Mouse (Mus musculus) left cerebral cortex, adult 11 months (tissue): ENCODE measurements around the gene Parvg.
A peak's percentile ranks its signal among the peaks of the same experiment; 100 is the strongest.
"Not testable (repeated sequence)": the region's sequence is repeated elsewhere in the genome, so short reads cannot be mapped to it uniquely, and the experiment has no call there.

Experiments used
- DNase-seq: peaks from one replicate; pipeline ENCODE4 v3.0.0; 2022; ENCODE audit warnings: low spot score

Gene Parvg

GRCm38 (mm10) chr15:84323966-84324869 is at the start of gene Parvg:
Gene Parvg (plus strand): TSS chr15:84324026.
- DNase-seq = no peak

DNA sequence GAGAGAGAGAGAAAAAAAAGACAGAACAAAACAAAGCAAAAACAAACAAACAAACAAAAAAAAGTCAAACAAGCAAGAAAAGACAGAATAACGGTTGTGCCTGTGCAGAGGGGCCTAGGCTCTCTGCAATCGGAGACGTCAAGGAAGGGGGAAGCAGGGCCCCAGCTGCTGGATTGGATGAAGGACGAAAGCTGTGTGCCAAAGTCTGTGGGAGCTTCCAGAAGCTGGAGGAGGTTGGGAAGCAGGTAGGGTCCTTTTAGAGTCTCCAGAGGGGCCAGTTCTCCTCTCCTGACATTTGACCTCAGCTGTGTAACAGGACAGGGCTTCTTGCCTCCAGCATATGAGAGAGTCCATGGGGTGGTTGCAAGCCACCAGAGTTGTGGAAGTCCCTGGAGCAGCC is 47.8 kb upstream of the Parvg start:
- no peak for DNase-seq

DNA sequence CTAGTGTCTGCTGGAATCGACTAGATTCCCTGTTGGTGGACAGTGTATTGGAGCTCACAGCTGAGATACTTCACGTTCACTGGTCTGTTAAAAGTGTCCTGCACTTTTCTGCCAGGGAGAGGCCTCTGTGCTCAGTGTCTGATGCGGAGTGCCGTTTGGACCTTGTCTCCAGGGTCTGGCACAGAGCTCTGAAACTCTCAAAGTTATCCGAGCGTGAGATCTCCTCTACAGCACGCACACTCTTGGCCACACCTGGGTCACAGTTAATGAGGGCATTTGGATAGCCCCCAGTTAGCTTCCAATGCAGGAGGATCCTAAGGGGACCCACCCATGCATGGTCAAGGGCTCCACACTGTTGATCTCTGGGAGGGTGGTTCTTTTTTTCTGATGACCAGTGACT is 45.7 kb upstream of the Parvg start:
- no peak for DNase-seq

DNA sequence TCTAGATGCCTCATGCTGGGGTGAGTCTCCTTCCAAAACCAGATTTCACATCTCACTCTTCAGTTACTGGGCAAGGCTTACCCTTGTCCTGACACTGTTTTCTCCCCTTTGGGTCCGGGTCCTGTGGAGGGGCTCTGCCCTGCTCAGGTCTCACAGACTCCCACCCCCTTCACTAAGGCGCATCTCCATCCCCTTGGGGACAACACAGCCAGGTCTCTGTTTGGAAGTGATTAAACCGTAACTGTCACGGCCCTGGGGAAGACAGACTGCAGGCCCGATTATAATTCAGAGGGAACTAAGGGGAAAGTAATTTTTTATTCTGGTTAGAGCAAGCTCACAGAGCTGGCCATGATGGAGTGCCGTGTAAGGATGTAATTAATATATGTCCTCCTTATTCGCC is 45.2 kb upstream of the Parvg start:
- DNase-seq = no peak

DNA sequence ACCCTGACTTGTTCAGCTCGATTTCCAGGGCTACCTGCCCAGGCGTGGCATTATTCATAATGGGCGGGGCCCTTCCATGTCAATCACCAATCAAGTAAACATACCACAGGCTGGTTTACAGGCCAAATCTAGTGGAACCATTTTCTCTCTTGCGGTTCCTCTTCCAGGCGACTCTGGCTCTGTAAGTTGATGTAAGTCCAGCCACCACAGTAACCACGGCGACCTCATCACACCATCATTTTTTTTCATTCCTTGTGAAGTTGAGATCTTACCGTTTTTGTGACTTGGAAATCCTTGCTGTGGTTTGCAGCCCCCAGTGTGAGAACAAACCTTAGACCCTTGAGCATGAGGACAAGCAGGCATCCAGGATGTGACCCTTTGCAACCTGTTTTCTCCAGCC is 43.5 kb upstream of the Parvg start:
- no peak for DNase-seq

GRCm38 (mm10) chr15:84280712-84281347 is 43.0 kb upstream of the Parvg start:
- no peak for DNase-seq

DNA sequence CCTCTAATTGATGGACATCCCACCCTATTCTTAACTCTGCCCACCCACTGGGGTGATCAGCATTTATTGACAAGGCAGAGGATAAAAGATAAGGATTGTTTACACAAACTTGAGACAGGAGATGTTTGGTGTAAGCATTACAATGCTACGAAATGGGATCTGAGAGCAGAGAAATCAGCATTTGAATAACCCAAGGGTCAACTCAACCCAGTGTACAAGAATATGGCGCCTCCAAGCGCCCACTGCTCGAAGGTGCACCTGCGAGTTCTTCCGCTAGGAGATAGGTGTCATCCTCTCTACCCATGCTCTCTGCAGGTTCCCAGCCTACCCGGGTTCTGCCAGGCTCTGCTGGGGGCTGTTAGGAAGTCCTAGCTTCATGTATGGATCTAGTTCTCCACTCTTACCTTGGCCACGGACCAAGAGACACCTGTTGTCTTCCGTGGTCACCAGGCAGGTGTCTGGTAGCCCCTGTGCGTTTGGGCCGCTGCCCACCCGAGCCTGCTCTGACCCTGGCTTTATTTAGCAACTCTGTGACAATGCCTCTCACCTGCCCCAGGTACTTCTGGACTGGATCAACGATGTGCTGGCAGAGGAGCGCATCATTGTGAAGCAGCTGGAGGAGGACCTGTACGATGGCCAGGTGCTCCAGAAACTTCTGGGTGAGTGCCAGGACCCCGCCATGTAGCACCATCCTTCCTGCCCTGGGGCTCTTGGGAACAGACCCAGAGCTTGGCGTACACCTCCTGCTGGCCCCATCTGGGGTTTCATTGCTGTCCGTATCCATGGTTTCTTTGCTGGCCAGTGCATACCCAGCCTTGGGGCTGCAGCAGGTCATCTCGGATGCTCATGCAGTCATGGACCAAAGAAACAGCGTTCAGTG is 41.4 kb upstream of the Parvg start:
- no peak for DNase-seq

GRCm38 (mm10) chr15:84284059-84284458 is 39.8 kb upstream of the Parvg start:
- DNase-seq = no peak

DNA sequence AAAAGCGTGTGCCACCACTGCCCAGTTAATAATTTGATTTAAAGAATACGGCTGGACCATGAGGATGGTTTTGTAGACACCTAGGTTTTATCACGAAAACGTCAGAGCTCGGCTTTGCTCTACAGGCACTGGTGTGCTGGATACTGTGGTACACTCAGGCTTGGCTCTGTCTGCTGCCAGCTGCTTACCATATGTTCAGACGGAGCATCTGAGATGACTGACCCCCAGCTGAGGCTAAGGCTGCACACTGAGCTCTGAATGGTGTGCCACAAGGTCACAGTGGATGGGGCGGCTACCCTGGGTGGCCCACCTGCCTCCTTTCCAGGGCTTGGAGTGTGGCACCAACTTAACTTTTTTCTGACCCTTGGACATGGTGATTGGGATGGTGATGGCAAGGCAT is 38.4 kb upstream of the Parvg start:
- no peak for DNase-seq

- DNase-seq = not testable (repeated sequence)
Measured at GRCm38 (mm10) chr15:84288953-84289352, 34.9 kb upstream of the Parvg start.

DNA sequence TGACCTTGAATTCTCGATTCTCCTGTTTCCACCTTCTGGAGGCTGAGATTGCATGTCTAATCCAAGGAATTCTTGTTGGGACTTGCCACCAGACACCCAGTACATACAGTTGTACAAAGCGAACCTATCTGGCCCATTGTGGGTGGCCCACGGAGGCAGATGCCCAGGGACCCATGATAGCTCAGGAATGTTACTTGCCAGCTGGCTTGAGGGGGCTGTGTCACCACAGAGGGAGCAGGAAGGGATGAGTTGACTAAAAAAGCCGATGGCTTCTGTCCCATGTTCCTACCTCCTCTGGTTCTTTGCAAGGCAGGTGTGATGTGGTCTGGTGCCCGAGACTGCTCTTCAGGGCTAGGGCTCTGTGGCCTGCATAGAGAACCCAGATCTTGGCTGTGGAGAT is 32.7 kb upstream of the Parvg start:
- no peak for DNase-seq

DNA sequence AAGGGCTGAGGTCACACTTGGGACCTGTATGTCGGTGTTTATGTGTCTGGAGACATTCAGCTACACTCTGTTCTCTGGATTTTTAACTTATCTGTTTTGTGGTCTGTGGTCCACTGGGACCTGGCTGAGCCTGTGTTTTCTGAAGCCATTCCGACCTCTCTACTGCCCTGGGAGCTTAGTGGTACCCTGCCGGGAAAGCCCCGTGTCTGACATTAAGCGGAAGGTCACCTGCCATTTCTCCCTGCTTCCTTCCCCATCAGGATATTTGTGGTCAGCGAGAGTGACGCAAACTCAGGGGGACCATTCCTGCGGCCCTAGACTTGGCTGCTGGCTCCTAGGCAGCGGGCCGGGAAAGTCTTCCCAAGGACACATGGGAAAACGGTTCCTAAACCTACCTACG is 30.2 kb upstream of the Parvg start:
- DNase-seq = no peak

DNA sequence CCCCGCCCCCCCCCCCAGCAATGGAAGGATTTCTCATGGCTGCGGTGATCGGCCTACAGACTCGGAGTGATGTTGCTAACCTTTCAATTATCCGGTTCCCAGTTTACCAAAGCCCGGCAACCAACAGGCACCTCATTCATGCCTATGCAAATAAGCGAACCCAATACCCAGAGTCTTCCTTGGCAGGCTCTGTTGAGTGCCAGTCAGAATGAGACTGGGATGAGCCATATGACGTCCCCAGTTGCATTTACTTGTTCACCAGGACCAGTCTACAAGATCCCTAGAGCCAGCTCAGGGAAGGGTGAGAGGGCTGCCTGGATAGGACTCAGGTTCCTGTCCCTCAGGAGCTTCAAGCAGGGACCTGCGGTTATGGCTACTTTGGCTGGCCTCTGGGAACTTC is 29.4 kb upstream of the Parvg start:
- no peak for DNase-seq

DNA sequence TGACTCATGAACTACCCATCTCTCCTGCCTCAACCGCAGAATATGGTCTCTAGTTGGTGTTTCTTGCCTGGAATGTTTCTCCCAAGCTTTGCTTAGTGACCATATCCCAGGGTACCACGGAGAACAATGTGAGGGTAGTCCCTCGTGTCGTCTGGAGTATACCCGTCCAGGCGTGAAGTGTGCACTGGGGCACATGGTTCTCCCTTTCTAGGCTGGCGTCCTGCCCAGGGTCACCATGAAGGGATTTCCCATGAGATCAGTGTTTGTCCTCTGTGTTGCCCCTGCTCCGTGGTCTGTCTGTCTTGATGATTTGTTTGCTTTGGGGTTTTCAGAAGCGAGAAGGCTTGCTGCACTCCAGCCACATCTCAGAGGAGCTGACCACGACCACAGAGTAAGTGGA is 28.6 kb upstream of the Parvg start:
- DNase-seq = no peak

- no peak for DNase-seq
Measured at GRCm38 (mm10) chr15:84297454-84297853, 26.4 kb upstream of the Parvg start.

DNA sequence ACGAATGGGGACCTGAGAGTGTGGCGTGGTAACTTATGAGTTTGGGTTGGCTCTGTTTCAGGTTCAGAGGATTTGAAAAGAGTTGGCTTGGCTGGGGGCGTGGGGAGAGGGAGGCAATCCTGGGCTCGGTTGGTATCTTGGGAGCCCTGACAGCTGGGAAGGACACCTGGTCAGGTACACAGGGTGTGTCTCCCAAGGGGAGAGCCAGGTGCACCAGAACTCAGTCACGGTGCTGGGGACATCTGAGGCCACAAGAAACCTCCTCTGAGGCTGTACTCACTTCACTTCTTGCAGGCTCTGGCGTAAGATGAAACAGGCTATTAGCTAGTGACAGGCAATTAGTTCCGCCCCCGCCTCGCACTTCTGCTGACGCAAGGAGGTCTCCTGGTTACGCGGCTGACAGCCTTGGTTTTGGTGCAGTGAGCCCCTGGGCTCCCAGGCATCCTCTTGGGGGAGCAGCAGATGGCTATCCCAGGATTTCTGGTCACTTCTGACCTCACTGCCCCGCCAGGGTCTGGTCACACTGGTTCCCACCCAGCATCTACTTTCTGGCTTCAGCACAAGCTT is 24.9 kb upstream of the Parvg start:
- DNase-seq = peak; percentile 61

DNA sequence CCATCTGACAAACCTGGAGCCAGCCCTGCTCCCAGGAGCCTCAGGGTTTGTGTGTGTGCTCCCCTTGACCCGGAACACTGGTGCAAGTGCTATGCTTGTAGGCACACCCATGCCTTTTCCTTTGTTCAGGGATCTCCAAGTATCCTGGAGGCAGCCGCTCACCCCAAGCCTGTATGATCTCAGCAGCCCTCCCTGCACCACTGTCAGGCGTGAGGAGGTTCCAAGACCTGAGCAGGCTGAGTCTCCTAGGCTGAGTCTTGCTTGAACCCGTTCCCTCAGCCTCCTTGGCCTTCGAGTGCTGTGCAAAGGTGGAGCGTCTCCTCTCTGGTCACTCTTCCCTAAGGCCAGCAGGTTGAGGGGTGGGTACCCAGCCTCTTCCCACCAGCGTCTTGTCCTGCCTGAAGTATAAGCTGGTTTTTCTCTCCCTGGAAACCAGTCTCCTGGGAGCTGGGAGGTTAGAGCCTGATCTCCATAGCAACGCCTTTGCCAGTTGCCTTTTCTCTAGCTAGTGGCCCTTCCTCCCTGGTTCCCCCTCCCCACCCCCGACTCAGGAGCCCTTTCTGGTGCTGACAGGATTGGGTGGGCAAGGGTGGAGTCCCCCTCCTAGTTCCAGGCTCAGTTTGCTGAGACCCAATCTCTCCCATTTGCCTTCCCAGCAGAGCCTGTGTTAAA is 24.0 kb upstream of the Parvg start:
- no peak for DNase-seq

GRCm38 (mm10) chr15:84300591-84300990 is 23.2 kb upstream of the Parvg start:
- DNase-seq = no peak

- no peak for DNase-seq
Measured at GRCm38 (mm10) chr15:84301026-84301425, 22.8 kb upstream of the Parvg start.

DNA sequence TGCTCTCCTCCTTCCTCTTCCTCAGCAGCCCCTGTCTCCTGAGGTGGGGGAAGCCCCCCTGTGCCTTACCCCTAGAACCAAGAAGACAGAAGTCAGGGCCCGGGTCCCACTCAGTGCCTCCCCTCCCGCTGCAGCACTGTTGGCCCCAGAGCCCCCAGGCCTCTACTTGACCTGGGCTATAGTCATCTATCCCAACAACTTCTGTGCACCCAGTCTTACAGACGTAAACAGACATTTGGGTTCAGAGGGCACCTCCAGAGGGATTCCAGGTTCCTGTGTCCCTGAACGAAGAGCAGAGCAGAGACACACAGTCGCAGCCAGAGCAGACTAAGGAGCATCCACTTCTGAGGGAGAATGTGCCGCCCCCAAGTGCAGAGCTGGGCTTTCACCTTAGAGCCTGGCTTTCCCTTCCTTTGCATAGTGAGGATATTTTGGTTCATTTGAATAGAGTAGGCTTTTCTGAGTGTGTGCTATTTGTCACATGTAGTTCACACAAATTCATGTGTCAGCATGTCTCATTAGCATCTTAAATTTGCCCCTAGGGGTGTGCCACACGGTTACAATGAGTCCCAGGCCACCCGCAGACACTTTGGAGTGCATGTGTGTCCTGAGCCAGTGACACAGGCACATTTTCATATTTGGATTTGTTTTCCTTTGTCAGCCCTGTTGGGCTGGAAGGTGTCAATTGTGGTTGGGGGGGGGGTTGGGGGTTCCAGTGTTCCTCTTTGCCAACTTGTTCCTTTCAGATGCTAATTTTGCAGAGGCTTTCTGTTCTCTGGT is 22.0 kb upstream of the Parvg start:
- no peak for DNase-seq

- DNase-seq = no peak
Measured at GRCm38 (mm10) chr15:84303264-84303663, 20.6 kb upstream of the Parvg start.
